Mouse (Mus musculus) lung, postnatal 25 days (tissue): ENCODE data around the gene Klb.
A peak's percentile ranks its signal among the peaks of the same experiment; 100 is the strongest.
"Not testable (repeated sequence)": the region's sequence is repeated elsewhere in the genome, so short reads cannot be mapped to it uniquely, and the experiment has no call there.

Experiments
- DNase-seq: peaks from one replicate; pipeline ENCODE4 v3.0.0; 2022; ENCODE audit warnings: low spot score

The Klb gene

DNA sequence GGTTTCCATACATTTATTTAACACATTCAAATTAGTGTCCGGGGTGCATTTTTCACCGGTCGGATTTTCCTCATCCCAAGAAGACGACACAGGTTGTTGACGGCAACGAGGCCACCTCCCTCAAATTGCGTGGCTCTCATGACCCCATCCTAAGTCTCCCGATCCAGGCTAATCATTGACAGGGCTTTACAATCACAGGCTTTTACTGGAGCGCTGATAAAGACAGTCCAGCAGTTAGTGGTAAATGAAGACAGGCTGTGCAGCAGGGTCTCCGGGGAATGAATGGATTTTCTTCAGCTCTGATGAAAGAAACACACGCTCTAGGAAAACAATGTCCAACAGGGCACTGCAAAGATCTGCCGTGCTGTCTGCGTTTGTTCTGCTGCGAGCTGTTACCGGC lies at the start of gene Klb:
TSS of gene Klb (plus strand) at position 147 of the 400 bp plus-strand sequence.
- no peak for DNase-seq

DNA sequence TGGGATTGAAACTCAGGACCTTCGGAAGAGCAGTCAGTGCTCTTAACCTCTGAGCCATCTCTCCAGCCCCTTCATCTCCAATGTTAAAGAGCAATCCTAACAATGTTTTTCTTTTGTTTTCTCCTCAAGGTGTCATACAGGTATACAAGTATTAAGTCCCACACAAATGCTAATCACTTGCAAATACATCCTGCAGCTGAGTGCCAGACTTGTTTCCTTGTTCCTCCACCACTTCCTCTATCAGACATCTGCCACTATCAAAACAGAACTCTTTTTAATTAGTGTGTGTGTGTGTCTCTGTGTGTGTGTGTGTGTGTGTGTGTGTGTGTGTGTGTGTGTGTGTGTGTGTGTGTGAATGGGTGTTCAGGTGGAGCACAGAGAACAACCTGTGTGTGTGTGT lies 48.5 kb upstream of the Klb start:
- DNase-seq, result not testable (repeated sequence)

DNA sequence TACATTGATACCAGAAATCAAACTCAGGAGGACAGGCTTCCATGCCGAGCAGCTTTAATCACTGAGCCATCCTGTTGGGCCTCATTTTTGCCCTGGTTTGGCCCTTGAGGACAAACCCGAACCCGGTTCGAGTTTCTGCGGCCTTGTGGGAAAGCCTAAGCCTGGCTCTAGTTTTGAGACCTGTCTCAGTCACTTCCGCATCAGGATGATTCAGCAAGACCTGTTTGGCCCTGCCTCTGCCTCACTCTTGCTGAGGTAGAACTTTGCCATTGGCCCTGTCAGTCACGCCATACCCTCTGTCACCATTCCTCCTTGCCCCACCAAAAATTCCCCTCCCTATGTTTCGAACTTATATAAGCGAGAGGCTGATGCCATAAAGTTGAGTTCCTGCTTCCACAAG lies 48.0 kb upstream of the Klb start:
- DNase-seq, result no peak

DNA sequence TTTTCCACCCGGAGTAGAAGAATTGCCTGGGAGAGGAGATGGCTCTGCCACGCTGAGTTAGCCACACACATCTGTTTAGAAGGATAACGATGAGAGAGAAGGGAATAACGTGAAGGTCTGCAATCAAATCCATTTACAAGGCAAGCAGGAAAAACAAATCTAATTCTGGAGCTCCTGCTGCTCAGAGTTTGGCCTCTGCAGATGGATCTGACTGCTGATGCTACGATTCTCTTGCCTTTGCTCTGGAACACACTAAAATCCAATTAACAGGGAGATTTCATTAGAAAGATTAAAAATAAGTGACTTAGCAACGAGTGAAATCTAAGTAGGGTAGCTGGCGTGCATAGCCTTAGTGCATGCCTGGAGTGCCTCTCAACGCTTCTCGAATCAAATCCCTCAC lies 42.6 kb upstream of the Klb start:
- no peak for DNase-seq

DNA sequence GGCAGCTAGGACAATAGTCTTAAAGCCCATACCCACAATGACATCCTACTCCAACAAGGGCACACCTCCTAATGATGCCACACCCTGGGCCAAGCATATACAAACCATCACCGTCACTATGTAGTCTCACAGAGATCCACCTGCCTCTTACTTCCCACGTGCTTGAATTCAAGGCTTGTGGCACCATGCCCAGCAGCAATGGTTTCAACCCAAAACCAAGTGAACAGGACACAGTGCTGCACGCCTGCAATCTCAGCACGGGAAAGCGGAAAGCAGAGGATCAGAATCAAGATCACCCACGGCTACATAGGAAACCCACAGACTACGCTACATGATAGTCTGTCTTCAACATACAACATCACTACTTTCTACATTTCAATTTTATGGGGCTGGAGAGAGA lies 39.9 kb upstream of the Klb start:
- DNase-seq, result no peak

DNA sequence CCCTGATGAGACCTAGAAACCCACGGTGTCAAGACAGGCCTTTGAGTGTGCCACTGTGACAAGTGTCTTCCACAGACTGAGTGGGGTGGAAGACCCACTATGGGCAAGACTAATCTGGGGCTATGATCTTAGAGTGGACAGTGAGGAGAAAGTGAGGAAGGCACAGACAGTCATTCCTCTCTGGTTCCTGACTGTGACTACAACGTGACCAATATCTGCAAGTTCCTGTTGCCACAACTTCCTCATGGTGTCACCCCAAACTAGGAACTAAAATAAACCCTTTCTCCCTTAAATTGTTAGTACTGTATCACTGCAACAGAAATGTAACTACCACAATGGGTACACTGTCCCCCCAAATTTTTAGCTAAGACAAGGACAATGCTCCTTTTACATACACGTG lies 39.2 kb upstream of the Klb start:
- no peak for DNase-seq

DNA sequence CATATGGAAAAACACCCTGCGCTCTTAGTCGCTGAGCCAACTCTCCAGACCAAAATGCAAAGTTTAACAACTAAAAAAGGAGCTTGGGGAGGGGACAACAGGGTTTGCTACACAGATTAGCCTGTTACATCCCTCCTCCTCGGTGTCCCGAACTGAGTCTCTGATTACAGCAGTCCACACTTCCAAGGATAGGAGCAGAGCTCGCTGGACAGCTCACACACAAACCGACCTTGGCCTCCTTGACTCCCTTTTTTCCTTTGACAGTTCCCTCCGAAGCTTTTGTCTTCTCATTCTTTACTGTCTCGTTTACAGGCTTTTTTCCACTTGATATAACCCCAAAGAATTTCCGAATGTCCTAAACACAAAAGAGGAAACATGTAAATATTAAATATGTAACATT lies 28.9 kb upstream of the Klb start:
- no peak for DNase-seq

DNA sequence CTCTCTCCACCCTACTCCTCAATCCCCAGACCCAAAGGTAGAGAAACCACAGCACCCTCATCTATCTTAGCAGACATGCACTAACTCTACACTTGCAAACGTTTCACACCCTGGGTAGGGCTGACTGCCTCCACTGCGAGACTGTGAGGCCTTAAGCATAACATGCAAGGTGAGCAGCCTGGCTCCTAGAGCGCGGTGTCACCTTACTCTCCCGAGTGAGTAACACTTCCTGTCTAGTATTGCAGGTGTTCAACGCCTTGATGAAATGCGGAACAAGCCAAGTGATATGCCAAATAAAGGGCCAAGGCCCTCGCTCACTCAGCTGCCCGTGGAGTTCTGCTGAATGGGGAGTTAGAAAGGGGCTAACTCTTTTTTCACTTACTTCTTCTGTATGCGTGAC lies 25.9 kb upstream of the Klb start:
- DNase-seq, result peak; percentile 32

DNA sequence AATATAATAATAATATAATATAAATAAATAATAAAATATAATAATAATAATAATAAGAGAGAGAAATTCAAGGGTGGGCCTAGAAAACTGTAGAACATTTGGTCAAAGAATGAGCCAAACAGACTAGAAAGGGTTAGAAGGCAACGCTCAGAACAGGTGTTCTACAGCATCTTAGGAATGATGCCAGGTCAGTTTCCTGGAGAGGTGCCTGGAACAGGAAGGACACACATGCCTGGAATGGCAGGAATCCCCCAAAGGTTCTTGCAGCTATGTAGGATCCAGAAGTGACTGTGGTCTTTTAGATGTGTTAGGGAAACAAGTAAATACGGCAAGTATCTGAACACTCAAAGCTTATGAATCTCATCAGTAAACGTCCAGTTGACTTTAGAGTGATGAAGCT lies 23.8 kb upstream of the Klb start:
- no peak for DNase-seq

DNA sequence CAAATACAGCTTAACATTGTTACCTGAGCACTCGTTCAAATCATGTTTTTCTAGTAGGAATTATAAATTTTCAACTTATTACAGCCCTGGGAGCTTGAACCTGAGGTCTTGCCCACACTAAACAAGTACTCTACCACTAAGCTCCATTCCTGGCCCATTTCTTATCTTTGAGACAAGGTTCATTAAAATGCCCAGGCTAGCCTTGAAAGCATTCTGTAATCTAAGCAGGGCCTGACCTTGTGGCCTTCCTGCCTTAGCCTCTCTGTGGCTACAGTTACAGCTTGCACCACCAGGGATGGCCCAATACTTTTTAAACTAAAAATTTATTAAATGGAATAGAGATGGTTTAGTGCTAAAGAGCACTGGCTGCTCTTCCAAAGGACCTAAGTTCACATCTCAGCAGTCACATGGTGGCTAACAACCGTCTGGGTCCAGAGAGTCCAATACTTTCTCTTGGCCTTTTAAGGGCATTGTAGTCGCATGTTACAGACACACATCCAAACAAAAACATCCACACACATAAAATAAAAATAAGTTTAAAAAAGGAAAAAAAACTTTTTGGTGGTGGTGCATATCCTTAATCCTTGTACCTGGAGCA lies 23.3 kb upstream of the Klb start:
- DNase-seq, result no peak

DNA sequence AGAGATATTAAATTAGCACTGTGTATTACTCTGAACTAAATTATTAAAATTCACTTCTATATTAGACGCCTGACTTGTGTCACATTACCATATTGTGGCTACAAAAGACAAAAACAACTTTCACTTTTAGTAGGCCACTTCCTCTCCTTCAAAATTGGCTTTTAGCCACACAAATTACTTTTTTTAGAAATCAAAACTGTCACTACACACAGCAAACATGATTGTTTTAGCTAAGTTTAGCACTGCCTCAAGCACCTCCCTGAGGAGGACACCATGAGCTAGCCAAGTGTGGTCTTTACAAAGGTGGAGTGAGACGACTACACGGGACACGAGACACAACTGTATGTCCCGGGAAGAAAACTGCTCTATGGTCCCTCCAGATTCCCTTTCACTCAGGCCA lies 21.9 kb upstream of the Klb start:
- DNase-seq, result peak; percentile 47

DNA sequence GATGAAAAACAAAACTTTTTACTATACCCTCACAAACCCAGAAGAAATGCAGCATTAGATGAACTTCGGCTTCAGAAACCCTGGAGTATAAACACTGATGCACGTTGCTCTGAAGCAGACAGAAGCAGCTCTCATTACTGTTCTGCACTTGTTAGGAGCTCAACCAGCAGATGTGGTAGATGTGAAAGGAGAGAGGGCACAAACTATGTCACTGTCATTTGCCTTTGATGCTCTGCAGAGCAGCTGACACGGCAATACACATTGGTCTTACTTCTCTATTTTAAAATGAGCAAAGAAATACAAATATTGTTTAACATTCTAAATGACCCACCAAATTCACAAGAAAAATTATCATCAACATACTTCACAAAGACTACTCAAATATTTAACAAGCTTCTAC lies 18.1 kb upstream of the Klb start:
- no peak for DNase-seq

DNA sequence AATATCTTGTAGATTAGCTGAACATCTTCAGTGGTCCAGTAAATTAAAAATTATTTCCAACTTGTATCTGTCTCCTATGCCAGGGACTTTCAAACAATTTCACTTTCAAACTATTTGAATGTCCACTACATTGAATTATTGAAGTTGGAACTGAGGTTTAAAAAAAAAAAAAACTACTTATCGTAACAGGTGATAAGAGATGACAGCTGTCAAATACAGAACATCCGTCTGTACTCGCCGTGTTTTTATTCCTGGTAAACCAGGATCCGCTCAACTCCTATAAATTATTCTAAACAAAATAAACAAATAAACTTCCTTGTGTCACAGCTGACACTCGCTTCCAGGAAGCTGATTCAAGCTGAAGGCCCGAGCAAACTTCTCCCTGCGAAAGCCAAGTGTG lies 13.3 kb upstream of the Klb start:
- no peak for DNase-seq

DNA sequence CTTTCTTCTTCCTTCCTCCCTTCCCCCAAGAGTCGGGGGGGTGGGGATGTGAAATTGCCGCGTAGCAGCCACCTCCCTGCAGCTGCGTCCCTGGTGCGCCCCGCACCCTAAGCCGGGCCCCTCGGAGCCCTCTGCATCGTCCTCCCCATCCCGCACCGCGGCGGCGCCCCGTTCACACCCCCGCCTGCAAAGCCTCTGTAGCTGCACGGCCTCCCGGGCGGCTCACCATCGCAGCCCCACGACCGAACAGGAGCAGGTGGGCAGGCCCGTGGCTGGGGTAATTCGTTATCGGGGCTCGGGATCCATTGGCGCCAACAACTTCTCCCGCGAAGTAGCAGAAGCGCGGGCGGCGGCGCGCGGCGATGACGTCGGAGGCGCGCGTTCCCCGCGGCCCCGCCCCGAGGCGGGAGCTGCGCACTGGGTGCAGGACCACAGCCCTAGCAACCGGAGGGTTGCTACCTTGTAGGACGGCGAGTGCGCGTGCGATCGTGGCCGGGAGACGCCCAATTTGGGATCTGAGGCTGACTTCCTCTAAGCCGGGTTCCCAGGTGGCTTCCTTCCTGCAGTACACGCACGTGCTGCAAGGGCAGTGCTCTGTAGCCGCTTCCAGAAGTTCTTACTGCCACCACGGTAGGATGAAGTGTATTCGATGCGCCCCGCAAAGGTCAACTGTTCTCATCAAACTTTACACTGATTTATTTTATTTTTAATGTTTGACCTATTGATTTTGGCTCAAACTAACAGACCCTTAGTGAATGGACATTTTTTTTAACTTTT lies 12.6 kb upstream of the Klb start, which contains the start of gene Rfc1:
TSS of gene Rfc1 (minus strand) at position 373 of the 777 bp plus-strand sequence.
- peak; percentile 86 for DNase-seq

DNA sequence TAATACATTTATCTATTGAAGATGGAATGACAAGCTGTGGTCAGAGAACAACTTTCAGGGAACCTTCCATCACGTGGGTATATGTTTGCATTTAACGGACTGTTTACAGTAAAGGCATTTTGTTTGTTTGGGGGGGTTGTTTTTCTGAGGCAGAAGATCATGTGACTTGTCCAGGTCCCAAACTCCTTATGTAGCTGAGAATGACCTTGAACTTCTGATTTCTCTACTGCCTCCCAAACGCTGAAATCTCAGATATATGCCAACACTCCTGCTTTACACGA lies 12.1 kb upstream of the Klb start:
- DNase-seq, result no peak

DNA sequence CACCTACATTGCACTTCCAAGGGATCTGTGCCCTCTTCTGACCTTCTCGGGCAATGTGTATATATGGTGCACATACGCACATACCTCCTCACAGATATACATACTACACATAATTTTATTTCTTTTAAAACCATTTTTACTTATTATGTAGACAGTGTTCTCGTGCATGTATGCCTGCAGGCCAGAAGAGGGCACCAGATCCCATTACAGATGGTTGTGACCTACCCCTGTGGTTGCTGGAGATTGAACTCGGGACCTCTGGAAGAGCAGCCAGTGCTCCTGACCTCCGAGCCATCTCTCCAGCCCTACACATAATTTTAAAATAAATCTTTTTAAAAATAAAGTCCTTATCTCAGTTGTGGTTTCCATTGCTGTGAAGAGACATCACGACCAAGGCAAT lies 9.7 kb upstream of the Klb start:
- DNase-seq, result no peak

DNA sequence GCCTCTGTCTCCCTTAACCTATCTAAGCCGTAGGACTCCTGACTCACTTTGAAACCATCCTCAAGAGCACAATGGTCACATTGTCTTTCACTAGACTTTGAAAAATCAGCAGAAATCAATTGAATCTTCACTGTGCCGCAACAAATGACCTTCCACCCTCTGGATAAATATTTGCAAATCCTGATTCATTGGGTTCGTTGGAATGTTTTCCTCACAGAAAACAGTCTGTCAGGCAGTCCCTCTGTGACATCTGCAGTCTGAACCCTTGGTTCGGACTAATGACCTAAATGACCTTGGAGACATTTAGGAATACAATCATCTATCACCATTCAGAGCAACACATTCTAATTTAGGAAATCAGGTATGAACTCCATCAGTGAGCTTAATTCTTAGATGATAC lies 7.9 kb upstream of the Klb start:
- DNase-seq, result no peak

DNA sequence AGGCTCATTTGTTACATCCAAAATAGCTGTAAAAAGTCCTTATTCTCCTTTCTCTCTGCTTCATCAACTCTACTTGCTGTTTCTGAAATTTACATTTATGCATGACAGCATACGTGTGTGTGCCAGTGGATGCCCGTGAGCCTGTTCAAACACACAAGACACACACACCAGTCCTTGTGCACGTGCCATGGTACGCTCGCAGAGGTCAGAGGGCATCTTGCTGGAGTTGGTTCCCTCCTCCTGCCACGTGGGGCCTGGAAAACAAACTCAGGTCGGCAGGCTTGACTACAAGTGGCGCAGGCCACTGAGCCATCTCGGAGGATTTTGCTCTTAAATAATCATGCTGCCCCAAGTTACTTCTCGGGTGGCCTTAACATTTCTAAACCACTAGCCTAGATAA lies 2.4 kb downstream of the Klb start:
- no peak for DNase-seq

DNA sequence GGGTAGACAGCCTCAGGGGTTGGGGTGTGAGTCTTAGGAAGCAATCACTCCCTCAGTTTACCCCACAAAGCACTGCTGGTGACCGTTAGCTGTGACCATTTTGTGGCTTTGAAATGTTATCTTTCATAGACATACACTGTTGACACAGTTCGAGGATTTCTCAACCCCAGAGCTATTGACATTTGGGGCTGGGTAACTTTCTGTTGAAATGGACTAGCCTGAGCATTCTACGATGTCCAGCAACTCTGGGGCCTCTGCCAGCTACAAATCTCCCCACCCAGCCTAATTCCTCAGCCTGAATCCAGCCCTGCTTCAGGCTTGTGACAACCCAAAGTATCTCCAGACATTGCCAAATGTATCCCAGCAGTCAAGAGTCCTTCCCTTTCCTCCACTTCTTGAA lies 6.0 kb downstream of the Klb start:
- no peak for DNase-seq

DNA sequence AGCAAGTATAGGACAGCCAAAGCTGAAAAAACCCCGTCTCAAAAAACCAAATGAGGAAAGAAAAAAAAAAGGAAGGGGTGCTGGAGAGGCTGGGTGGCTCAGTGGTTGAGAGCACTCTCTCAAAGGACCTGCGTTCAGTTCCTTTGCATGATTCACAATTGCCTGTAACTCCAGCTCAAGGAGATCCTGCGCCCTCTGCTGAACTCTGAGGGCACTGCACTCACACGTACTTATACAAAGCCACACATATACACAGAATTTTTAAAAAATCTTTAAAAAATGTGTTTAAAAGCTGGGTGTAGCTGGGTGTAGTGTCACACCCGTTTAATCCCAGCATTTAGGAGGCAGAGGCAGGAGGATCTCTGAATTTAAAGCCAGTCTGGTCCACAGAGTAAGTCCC lies 6.9 kb downstream of the Klb start:
- DNase-seq, result no peak

DNA sequence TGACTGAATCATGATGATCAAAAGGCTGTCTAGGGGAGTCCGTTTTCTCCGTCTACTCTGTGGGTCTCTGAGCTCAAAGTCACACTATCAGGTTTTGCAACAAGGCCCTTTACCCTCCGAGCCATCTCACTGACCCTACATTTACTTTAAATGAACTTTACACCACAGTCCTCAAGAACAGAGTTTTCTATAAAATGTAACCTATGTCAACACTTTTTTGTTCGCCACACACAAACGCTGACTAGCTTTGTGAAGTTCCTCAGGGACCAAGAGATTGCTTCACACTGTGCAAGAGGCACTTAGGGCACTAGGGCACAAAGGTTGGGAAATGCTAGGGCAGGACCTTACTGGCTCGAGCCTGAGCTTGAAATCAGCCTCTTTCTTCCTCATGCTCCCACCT lies 8.7 kb downstream of the Klb start:
- peak; percentile 81 for DNase-seq

DNA sequence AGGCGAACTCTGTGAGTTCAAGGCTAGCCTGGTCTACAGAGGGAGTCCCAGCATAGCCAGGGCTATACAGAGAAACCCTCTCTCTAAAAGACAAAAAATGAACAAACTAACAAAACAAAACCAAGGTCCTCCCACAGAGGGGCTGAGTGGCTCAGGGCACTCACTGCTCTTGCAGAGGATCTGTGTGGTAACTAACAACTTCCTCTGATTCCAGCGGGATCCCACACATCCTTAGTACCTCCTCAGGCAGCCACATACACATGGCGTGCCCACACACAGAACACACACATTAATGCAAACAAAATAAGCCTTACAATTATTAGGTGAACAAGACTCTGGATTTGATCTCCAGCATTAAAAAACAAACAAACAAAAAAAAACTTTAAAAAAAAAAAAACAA lies 9.7 kb downstream of the Klb start:
- no peak for DNase-seq

DNA sequence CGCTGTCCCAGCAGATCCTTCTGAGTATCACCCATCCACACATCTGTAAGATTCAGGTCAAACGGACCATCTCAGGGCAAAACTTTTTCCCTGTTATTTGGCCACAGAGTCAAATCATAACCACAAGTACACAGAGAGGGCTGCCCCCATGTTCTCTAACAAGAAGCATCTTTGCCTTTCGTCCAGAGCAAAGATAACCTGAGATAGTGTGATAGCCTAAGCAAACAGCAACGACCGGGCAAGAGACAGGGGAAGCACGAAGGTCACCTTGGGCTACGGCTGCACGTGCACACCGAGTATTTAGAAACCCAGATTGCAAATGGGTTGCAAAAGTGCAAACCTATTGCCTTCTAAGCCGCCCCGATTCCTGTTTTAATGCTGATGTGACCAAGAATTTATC lies 19.7 kb downstream of the Klb start:
- DNase-seq, result no peak

DNA sequence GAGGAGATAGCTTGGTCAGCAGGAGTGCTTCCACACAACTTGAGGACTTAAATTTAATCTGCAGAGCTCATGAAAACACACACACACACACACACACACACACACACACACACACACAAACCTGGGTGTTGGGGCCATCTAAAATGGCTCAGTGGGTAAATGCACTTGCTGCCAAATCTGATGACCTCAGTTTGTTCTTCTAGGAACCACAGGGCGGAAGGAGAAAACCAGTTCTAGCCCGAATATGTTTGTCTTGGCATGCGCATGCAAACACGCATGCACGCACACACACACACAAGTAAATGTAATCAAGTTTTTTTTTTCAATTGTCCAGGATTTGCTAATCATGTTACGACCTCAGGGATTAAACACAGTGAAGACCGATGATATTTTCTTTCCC lies 23.4 kb downstream of the Klb start:
- DNase-seq, result no peak
